Mouse (Mus musculus) testis, postnatal 10 days (tissue): ENCODE measurements around the gene Slc32a1.

ENCODE experiments used
- DNase-seq: peaks from one replicate; pipeline ENCODE4 v3.0.0; 2021; ENCODE audit warnings: low spot score

The Slc32a1 gene

GRCm38 (mm10) chr2:158665098-158665497 is 54.5 kb downstream of the Slc32a1 start, which contains the start of gene Ppp1r16b:
TSS of gene Ppp1r16b (plus strand) at chr2:158665398.
- no peak for DNase-seq
